Mouse (Mus musculus) liver, embryonic 14.5 days (tissue): ENCODE data around the gene Celf1.

ENCODE experiments used
- CTCF ChIP-seq: IDR thresholded peaks from 2 replicates; pipeline ENCODE4 v1.5.1; 2016; ENCODE audit warnings: antibody characterized with exemption, low read depth, control low read depth
- EP300 ChIP-seq: IDR thresholded peaks from 2 replicates; pipeline ENCODE4 v1.6.1; 2016; ENCODE audit warnings: antibody characterized with exemption, low read depth

DNA sequence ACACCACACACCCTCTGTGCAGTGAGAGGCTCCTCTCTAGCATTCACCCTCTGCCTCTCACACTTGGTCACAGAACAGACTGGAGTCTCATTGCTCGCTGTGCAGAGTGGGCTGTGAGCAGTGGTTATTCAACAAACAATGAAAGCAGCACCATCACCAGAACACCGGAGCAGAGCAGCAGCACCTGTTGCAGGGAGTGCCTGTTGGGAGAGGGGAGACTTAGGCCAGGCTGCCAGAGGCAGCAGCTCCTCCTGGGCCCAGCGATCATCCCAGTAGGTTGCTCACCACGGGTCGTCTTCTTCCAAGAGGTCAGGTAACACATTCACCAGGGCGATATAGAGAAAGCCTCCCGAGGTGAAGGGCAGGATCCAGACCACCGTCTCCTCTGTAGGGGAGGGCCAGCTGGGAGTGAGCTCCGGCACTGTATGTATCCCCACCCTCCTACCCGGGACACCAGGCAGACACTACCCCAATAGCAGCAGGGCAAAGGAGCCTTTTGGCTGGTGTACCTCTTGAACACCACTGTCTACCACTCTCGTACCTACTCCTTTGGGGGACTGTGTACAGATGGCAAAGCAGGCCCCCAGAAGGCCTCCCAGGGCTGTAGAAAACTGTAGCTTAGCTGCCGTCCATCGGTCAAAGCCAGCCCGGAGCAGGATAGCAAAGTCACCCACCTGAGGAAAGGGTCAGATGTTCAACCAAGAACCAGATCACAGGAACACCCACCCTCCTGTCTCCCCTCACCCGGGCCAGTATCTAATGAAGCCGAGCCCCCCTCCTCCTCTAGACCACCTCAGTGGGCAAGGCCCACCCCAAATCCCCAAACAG lies 122.8 kb downstream of the Celf1 start:
- no peak for TF ChIP-seq CTCF
- TF ChIP-seq EP300: no peak
